Mouse (Mus musculus) heart, postnatal 4 days (tissue): ENCODE measurements around the gene 2310061N02Rik. TPM values are rescaled to one million over a fixed set of nuclear protein-coding genes. Genes with fewer than 3 reads are reported as not detected.
A peak's percentile ranks its signal among the peaks of the same experiment; 100 is the strongest.
"Not testable (repeated sequence)": the region's sequence is repeated elsewhere in the genome, so short reads cannot be mapped to it uniquely, and the experiment has no call there.

Experiments
- DNase-seq: peaks from one replicate; pipeline ENCODE4 v3.0.0; 2021
- total RNA-seq, 2 experiments: library from RNA; stranded (reverse); gene quantifications; 2 replicates each; pipeline ENCODE4 v1.2.3; 2021

2310061N02Rik gene
- total RNA-seq: not detected

DNA sequence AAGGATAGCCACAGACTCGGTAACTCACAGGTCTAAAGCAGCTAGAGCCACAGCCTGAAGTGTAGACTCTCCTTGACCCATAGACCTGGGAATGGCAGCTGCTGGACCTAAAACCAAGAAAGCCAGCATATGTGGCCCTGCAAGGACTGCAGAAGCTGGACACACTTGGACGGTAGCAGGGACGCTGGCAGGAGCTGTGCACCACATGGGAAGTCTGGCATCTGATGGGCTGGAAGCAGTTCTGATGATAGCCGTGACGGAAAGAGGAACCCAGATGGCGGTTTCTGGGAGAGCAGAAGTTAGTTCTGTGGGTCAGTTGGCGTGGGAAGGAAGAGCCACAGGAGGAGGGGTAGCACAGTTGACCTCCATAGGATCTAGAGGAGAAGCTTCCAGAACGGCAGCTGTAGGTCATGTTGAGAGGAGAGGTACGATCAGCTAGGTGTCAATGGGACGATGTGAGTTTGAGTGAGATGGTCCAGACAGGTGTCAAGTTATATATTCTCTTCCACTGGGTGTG lies at the start of gene 2310061N02Rik:
TSS of gene 2310061N02Rik (minus strand) at position 467 of the 517 bp plus-strand sequence.
- no peak for DNase-seq

DNA sequence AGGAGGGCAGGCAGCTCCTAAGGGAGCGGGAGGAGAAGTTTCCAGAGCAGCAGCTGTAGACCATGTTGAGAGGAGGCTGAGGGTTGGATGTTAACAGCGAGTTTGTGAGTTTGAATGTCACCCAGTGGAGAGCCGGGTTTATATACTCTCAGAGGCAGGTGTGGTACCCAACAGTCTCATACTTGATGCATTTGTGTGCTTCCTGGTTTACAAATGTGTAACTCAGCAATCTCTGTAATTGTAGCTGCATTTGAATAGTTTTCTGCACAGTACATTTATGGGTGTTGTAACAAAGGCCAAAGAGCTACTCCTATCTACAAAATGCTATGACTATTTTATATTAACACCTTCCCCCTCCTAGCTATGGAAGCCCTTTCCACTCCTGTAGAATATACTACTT lies 43.8 kb upstream of the 2310061N02Rik start, which contains the start of gene Krtap13:
TSS of gene Krtap13 (minus strand) at position 101 of the 400 bp plus-strand sequence.
- not testable (repeated sequence) for DNase-seq

DNA sequence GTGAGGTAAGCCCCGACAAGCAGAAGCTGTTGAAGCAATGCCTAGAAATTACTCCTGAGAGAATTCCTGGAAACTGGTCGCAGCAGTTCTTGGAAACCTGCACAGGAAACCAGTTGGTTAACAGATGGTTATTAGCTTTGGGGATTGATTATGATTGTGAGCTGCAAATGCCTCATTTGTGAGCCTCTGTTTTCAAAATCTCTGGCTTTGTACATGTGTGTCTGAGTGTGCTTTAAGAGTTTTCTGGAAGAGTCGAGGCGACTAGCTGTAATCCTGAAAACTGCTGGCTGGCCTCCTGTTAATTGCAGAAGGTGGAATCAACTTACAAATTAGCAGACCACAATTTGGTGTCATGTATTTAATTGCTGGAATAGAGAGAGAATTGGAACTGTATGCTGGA lies 40.2 kb upstream of the 2310061N02Rik start:
- DNase-seq: no peak

DNA sequence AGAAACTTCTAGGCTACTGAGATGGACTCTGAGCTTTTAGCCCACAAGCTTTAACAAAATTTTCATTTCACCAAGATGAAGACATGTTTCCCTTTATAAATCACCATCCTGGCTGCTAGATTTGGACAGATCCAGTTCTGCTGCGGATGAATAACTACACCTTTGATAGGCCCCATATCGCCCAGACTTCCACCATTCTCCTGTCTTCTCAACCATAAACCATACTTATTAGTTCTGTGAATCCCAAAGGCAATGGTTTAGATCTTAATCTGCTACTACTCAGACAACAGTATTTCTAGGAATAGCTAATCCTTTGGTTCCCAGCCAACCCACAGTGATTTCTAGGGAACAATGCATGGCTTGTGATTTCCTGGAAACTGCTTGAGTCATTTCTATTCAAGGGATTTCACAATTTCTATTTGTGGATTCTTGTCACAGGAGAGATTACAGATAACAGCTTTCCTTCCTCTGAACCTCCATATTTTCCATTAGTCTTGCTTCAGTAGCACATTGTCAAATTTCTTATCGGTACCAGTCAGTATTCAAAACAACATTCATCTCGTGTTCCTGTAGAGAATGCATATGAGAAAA lies 37.1 kb upstream of the 2310061N02Rik start:
- no peak for DNase-seq

DNA sequence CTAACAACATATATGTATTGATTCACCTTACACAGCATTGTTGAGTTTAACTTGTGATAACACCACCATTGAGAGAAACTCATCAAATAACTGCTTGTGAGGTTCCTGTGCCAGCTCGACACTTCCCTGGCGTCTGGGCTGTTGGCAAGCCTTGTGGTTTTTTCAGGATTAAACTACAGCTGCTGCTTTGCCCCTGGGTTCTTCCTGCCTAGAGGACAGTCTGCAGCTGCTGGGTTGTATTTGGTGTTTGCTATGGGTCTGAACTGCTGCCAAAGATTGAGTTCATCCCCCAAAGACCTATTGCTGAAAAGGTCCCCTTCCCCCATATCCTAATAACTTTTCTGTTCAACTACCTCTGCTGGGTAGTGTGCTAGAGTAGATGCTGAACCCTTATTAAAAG lies 27.6 kb upstream of the 2310061N02Rik start:
- DNase-seq: no peak

DNA sequence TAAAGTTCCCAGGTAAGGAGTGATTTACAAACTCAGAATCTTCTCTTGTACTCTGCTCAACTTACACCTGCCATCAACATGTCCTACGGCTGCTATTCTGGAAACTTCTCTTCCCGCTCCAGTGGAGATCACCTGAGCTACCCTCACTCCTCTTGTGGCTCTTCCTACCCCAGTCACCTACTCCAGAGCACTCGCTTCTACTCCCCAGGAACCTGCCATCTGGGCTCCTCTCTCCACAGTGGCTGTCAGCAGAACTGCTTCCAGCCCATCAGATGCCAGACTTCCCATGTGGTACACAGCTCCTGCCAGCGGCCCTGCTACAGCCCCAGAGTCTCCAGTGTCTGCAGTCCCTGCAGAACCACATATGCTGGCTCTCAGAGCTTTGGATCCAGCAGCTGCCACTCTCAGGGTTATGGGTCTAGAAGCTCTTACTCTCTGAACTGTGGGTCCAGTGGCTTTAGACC lies 21.1 kb upstream of the 2310061N02Rik start, which contains the start of gene Krtap13-1:
TSS of gene Krtap13-1 (plus strand) at position 51 of the 464 bp plus-strand sequence.
- no peak for DNase-seq

DNA sequence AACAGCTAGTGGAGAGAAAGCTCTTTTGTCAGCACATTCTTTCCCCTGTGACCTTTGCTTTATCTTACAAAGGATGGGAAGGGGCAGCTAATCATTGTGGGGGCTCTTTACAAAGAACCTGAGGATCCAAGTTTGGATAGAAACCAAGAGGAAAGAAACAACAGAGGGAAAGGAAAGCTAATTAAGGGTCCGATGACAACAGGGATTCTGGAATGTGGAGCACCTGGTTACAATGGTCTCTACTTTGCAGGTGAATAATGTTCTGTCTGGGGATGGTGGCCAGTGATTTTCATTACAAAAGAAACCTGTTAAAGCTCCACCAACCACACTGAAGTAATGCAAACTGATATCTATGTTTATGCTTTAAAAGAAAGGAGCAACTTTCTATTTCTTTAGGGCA lies 12.3 kb upstream of the 2310061N02Rik start:
- no peak for DNase-seq

DNA sequence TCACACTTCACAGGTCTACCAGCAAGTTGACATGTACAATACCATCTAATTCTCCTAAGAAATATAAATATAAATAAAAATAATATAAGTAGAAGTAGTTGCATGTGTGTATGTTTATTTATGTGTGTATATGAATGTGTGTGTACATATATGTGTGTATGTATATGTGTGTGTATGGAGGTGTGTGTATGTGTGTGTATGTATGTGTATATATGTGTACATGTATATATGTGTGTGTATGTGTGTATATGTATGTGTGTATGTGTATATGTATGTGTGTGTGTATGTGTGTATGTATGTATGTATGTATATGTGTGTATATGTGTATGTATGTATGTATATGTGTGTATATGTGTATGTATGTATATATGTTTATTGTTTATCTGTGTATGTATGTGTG lies 8.8 kb upstream of the 2310061N02Rik start:
- no peak for DNase-seq

DNA sequence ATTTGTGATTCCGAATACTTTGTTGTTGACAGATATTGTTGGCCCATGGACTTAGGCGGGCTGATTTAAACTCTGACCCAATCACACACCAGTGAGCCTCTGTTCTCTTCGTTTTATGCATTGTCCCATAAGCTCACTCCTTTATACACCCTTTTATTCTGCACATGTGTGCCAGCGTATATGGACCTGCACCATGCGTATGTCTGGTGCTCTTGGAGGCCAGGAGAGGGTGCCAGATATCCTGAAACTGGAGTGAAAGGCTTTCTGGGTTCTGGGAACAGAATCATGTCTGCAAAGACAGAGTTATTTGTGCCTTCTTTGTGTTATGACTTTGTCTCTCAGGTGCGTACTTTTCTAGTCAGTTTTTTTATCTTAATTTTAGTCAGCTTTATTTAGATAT lies 3.5 kb upstream of the 2310061N02Rik start:
- DNase-seq: no peak

DNA sequence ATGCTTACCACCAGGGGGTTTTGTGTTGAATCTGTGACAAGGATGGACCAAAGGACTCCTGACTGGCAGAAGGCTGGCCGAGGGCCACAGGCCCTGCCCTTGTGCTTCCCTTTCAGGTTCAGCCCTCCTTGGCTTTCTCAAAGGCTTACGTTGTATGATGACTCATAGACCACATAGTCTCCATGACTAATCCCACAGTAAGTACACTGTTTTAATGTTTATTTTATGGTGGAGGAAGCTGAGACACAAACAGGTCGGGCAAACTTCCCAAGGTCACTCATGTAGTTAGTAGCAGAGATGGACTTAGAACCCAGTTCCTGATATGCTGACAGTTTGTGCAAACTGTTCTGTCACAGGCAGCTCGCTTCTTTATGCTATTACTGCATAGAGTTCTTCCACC lies 3.0 kb upstream of the 2310061N02Rik start:
- DNase-seq: no peak

DNA sequence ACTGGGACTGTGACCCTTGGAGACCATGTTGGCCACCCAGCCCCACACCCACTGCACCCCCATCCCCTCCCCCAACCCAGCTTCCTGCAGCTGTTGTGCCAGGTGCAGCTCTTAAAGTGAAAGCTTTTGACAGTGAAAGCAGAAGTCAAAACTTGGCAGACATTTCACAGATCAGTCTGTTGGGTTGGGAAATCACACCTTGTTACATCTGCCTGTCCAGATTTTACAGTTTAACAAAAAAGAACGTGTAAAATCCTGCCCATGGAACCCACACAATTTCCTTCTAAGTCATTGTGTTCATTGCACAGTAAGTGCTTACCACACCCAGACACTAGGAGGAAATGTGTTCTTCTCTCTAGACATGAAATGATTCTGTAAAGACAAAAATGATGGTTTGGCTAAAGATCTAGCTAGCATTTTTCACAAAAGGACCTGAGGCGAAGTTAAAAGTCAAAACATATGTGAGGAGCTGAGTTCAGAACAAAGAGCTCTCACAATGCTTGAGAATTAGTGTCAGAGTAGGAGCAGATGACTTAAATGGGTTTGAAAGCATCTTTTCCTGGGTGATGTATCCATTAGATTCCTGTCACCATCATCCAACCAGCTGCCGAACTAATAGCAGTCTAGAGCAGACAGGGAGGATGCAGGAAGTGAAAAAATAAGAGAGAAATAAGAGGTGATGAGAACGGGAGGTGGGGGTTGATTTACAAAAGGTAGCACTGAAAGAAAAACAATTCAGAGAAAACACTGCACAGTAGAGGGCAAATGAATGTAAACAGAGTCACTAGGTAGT lies 6.5 kb downstream of the 2310061N02Rik start:
- DNase-seq: no peak

DNA sequence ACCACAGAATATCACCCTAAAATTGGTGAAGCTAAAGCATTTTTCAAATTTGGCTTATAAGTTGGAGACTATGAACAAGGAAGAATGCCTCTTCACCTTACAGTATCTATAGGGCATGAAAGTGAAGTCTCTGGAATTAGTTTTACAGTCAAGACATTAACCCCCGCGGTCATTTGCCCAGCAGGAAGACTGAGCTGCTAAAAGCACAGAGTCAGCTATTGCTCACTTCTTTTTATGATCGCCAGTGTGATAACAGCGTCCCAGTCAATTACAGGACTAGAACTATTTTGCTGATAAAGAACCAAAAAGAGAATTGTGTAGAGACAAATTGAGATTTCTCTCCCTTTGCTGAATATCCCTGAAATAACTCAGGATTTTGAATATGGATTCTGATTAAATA lies 11.5 kb downstream of the 2310061N02Rik start:
- DNase-seq: no peak

DNA sequence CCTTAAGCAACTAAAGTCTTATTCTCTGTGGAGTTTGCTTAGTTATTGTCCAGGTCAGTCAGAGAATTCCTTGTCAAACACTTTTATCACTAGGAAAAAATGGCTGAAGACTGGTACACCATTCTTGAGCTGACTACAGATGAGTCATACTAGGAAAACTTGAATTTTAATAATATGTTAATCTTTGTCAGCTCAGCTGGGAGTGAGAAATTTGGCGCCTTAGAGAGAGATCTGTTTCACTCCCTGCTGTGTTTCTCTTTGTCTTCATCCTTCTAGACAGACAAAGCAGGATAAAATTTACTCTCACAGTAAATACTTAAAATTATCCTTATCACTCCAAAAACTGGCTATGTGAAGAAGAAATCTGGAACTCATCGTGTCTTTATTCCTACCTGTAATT lies 26.5 kb downstream of the 2310061N02Rik start:
- no peak for DNase-seq

DNA sequence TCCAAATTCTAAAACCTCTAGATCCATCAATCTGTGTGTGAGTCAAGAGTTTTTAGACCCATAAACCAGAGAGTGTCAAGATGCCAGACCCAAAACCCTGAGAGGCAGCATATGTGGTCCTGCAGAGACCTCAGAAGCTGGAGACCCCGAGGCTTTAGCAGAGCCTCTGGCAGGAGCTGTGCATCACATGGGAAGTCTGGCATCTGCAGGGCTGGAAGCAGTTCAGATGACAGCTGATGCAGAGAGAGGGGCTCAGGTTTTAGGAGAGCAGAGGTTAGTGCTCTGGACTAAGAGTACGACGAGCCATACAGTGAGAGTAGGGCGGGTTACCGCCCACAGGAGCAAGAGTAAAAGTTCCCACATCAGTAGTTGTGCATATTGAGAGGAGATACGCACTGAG lies 28.7 kb downstream of the 2310061N02Rik start:
- DNase-seq: no peak

DNA sequence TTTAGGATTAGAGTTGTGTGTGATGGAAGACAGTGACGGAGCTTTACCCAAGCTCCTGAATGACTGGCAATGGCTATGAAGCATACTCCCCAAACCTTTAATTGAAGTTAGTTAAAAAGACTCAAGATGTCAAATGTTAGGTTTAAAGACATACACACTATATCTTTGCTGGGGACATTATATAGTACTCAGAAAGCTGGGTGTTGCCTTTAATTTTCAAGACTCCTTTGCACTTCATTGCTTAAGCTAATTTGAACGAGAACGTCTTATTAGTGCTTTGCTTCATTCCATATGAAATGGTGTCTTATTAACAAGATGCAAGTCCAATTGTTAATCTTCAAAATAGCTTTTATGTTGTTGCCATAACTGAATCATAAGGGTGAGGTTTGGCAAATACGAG lies 36.2 kb downstream of the 2310061N02Rik start, which contains the start of gene Krtap27-1:
TSS of gene Krtap27-1 (minus strand) at position 101 of the 400 bp plus-strand sequence.
- no peak for DNase-seq

DNA sequence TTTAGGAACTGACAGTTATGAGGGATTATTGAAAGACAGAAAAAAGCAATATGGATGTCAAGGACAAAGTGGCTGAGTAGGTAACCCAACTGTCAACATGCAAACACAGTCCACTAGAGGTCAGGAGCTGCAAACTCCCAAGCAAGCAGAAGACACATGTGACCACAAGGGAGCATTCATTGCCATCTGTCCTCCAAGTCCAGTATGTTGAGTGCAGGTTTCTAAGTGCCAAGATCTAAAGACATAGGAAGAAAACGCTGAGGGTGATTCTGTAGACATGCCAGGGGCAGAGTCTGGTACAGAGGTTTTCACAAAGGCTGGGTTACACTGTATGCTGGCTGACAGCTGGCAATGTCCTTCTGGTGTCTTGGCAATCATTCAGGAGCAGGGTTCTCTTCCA lies 50.3 kb downstream of the 2310061N02Rik start:
- DNase-seq: peak; percentile 6

Other genes starting within 250 kb of the 2310061N02Rik start
- gene Cldn17, start 201.0 kb downstream of the 2310061N02Rik start, total RNA-seq: not detected
- gene Cldn8, start 144.8 kb downstream of the 2310061N02Rik start, total RNA-seq: not detected
- gene Krtap24-1, start 95.7 kb downstream of the 2310061N02Rik start, total RNA-seq: not detected
- not detected for gene 2310079G19Rik, start 80.3 kb downstream of the 2310061N02Rik start, total RNA-seq
- not detected for gene Krtap26-1, start 60.2 kb downstream of the 2310061N02Rik start, total RNA-seq
- gene Krtap27-1, start 36.3 kb downstream of the 2310061N02Rik start, total RNA-seq: not detected
- gene Krtap13-1, start 20.9 kb upstream of the 2310061N02Rik start, total RNA-seq: not detected
- gene Krtap13, start 43.7 kb upstream of the 2310061N02Rik start, total RNA-seq: not detected
- not detected for gene 2310034C09Rik, start 50.9 kb upstream of the 2310061N02Rik start, total RNA-seq
- not detected for gene 2310057N15Rik, start 66.2 kb upstream of the 2310061N02Rik start, total RNA-seq
- not detected for gene Gm5965, start 69.9 kb upstream of the 2310061N02Rik start, total RNA-seq
- gene Gm20741, start 104.3 kb upstream of the 2310061N02Rik start, total RNA-seq: not detected
- gene Krtap15, start 112.3 kb upstream of the 2310061N02Rik start, total RNA-seq: not detected
- gene Krtap14, start 118.2 kb upstream of the 2310061N02Rik start, total RNA-seq: not detected
- not detected for gene Krtap19-1, start 161.4 kb upstream of the 2310061N02Rik start, total RNA-seq
- not detected for gene Krtap19-2, start 166.3 kb upstream of the 2310061N02Rik start, total RNA-seq
- not detected for gene Krtap19-3, start 170.1 kb upstream of the 2310061N02Rik start, total RNA-seq
- not detected for gene Krtap19-4, start 177.1 kb upstream of the 2310061N02Rik start, total RNA-seq
- not detected for gene Krtap19-5, start 188.5 kb upstream of the 2310061N02Rik start, total RNA-seq
- not detected for gene Krtap19-9b, start 224.3 kb upstream of the 2310061N02Rik start, total RNA-seq